Mouse (Mus musculus) E14TG2a.4 (cell line): ENCODE measurements around the gene Ube2i.

Experiments used
- CTCF ChIP-seq: conservative IDR thresholded peaks from 2 replicates; pipeline ENCODE4 v1.5.1; 2014; ENCODE audit warnings: low read length
- NANOG ChIP-seq: IDR thresholded peaks from 2 replicates; pipeline ENCODE4 v1.6.1; 2014; ENCODE audit warnings: borderline replicate concordance, low read length, mixed read lengths
- POU5F1 ChIP-seq: IDR thresholded peaks from 2 replicates; pipeline ENCODE4 v1.6.1; 2014; ENCODE audit warnings: low read length, borderline replicate concordance

- no peak for TF ChIP-seq CTCF
- no peak for TF ChIP-seq NANOG
- TF ChIP-seq POU5F1, result no peak
These were observed 34.5 kb downstream of the Ube2i start, which contains the start of the genes Gnptg and Tsr3 for GRCm38 (mm10) chr17:25239695-25240636.
